Mouse (Mus musculus) brain, embryonic 14.5 days (tissue): Measurements from ENCODE around the gene Clec14a.

Source experiments
- CTCF ChIP-seq: fragments of 200-500 bp; IDR thresholded peaks from 2 replicates; pipeline ENCODE4 v1.5.1; 2012; ENCODE audit warnings: inconsistent platforms, mild to moderate bottlenecking, moderate library complexity, borderline replicate concordance; ENCODE audit not compliant: insufficient read depth, insufficient read length; ENCODE audit errors: extremely low read depth
- POLR2A ChIP-seq: fragments of 200-500 bp; IDR thresholded peaks from 2 replicates; pipeline ENCODE4 v1.6.1; 2012; ENCODE audit warnings: mild to moderate bottlenecking, inconsistent platforms, borderline replicate concordance; ENCODE audit not compliant: poor library complexity, insufficient read depth, insufficient read length, severe bottlenecking; ENCODE audit errors: extremely low read depth

DNA sequence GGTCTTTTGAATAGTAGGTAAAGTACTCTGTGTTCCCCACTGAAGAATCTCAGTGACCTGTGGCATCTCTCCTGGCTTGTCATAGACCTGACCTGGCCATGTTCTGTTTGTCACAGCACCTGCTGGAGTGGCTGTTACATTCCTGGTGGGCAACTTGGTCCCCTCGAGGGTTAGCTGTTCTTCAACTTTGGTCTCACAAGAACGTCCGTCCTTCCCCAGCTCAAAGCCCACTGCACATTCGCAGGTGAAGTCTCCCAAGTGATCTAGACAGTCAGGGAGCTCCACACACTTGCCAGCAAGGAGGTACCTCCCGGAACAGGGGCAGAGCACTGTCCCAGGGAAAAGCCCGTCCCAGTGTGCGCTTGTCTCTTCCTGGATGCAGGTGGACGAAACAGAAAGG lies 1.3 kb downstream of the Clec14a start:
- no peak for TF ChIP-seq CTCF
- TF ChIP-seq POLR2A, result no peak
